Mouse (Mus musculus) splenic B cell, adult 2 months (primary cell): ENCODE data around the gene Myl6.

Experiments used
- DNase-seq: peaks from one replicate; pipeline ENCODE4 v3.0.0-alpha.2; 2011; ENCODE audit warnings: low read depth, low spot score
- H3K27me3 ChIP-seq: 2 replicates; pipeline ENCODE4 v1.6.1; 2012; ENCODE audit warnings: mild to moderate bottlenecking, low read length, moderate library complexity, mixed read lengths; ENCODE audit not compliant: control insufficient read depth, poor library complexity, insufficient read depth, severe bottlenecking
- H3K36me3 ChIP-seq: 2 replicates; pipeline ENCODE4 v1.6.1; 2012; ENCODE audit warnings: mild to moderate bottlenecking, low read length, moderate library complexity, mixed read lengths; ENCODE audit not compliant: control insufficient read depth, poor library complexity, insufficient read depth, severe bottlenecking

Myl6 gene

GRCm38 (mm10) chr10:128488776-128489175 is 5.2 kb downstream of the Myl6 start:
- Histone ChIP-seq H3K36me3 (peaks cover 9% of the 10 kb centered on the region), H3K27me3 (no peaks in the 10 kb centered on the region)
- no peak for DNase-seq

- peaks cover 9% of the 10 kb centered on the region for H3K36me3 ChIP-seq
- no peak for DNase-seq
- H3K27me3 ChIP-seq: no peaks in the 10 kb centered on the region
These were observed 5.9 kb downstream of the Myl6 start for GRCm38 (mm10) chr10:128487861-128488712.

GRCm38 (mm10) chr10:128486370-128486769 is 7.6 kb downstream of the Myl6 start:
- Histone ChIP-seq H3K36me3 (peaks cover 14% of the 10 kb centered on the region), H3K27me3 (no peaks in the 10 kb centered on the region)
- DNase-seq: no peak

GRCm38 (mm10) chr10:128474366-128474765 is 19.6 kb downstream of the Myl6 start:
- no peak for DNase-seq
- H3K27me3 ChIP-seq: no peaks in the 10 kb centered on the region

GRCm38 (mm10) chr10:128460270-128460630 is 33.7 kb downstream of the Myl6 start:
- Histone ChIP-seq H3K36me3 (peaks cover 4% of the 10 kb centered on the region), H3K27me3 (no peaks in the 10 kb centered on the region)
- no peak for DNase-seq

More at GRCm38 (mm10) chr10:128474366-128474765, 19.6 kb downstream of the Myl6 start:
- peaks cover 19% of the 10 kb centered on the region for H3K36me3 ChIP-seq

GRCm38 (mm10) chr10:128459409-128460269 is 34.3 kb downstream of the Myl6 start:
- Histone ChIP-seq H3K36me3 (peaks cover 4% of the 10 kb centered on the region), H3K27me3 (no peaks in the 10 kb centered on the region)
- peak; percentile 53 for DNase-seq

GRCm38 (mm10) chr10:128458719-128459408 is 35.1 kb downstream of the Myl6 start, which contains the start of gene Smarcc2:
Gene Smarcc2, plus strand, starts transcription at chr10:128459248.
- peak; percentile 87 for DNase-seq
- Histone ChIP-seq H3K36me3 (peaks cover 4% of the 10 kb centered on the region), H3K27me3 (no peaks in the 10 kb centered on the region)

GRCm38 (mm10) chr10:128458348-128458718 is 35.6 kb downstream of the Myl6 start:
- no peaks in the 10 kb centered on the region for H3K27me3 ChIP-seq
- DNase-seq: peak; percentile 78
- peaks cover 4% of the 10 kb centered on the region for H3K36me3 ChIP-seq

- DNase-seq: no peak
- no peaks in the 10 kb centered on the region for H3K27me3 ChIP-seq
- H3K36me3 ChIP-seq: peaks cover 1% of the 10 kb centered on the region; the same call in 1 of the 2 replicates
These were observed 36.3 kb downstream of the Myl6 start for GRCm38 (mm10) chr10:128457676-128458075.

GRCm38 (mm10) chr10:128455280-128455679 is 38.7 kb downstream of the Myl6 start:
- H3K36me3 ChIP-seq: no peaks in the 10 kb centered on the region
- no peaks in the 10 kb centered on the region for H3K27me3 ChIP-seq
- DNase-seq: peak; percentile 90

GRCm38 (mm10) chr10:128454471-128454870 is 39.5 kb downstream of the Myl6 start:
- DNase-seq: no peak
- Histone ChIP-seq H3K27me3 (no peaks in the 10 kb centered on the region), H3K36me3 (no peaks in the 10 kb centered on the region)

GRCm38 (mm10) chr10:128451014-128451413 is 42.9 kb downstream of the Myl6 start:
- DNase-seq: no peak
- no peaks in the 10 kb centered on the region for H3K36me3 ChIP-seq
- H3K27me3 ChIP-seq: no peaks in the 10 kb centered on the region

- no peaks in the 10 kb centered on the region; the same call in 1 of the 2 replicates for H3K36me3 ChIP-seq
- no peak for DNase-seq
- no peaks in the 10 kb centered on the region for H3K27me3 ChIP-seq
These were observed 48.5 kb downstream of the Myl6 start for GRCm38 (mm10) chr10:128445407-128445806.

GRCm38 (mm10) chr10:128444354-128444753 is 49.6 kb downstream of the Myl6 start:
- no peak for DNase-seq
- H3K36me3 ChIP-seq: no peaks in the 10 kb centered on the region; the same call in none of the 2 replicates
- H3K27me3 ChIP-seq: no peaks in the 10 kb centered on the region
